Mouse (Mus musculus) naive thymus-derived CD4-positive, alpha-beta T cell, adult 5 months (primary cell): ENCODE results near the gene Gm5901. TPM values are rescaled to one million over a fixed set of nuclear protein-coding genes. Genes with fewer than 3 reads are reported as not detected.

ENCODE experiments used
- polyA plus RNA-seq: library from polyadenylated mRNA; unstranded; fragments of 100-300 nt; shearing (Covaris generic); gene quantifications from one replicate; pipeline ENCODE4 v1.2.1, GENCODE M21; 2017

Gene Gm5901
- not detected for polyA plus RNA-seq

GRCm38 (mm10) chr7:105374866-105375265 is at the start of gene Gm5901:
Gene Gm5901 (plus strand): TSS chr7:105375038.

GRCm38 (mm10) chr7:105334004-105334403 is 40.8 kb upstream of the Gm5901 start, which contains the start of gene Olfr690:
Gene Olfr690 (minus strand): TSS chr7:105334104.

GRCm38 (mm10) chr7:105342170-105342569 is 32.7 kb upstream of the Gm5901 start, which contains the start of gene Olfr691:
Gene Olfr691 (minus strand): TSS chr7:105342270.

DNA sequence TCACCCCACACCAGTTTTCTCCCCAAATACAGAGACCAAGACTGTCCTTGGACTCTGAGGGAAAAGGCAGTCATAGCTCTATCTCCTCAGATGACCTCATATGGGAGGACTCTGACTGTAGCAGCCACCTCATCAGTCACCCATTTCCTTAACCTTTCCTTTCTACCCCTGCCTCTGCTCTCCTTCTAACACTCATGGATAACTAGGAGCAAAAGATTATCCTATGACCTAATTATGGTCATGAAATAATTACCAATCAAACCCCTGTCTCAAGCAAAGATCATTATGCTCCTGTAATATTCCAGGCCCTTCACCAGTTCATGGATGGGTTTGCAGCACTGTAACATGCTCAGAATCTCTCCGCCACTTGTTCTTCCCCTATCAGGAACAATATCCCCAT is 6.9 kb upstream of the Gm5901 start, which contains the start of gene Olfr692:
TSS of gene Olfr692 (plus strand) at position 301 of the 400 bp plus-strand sequence.

DNA sequence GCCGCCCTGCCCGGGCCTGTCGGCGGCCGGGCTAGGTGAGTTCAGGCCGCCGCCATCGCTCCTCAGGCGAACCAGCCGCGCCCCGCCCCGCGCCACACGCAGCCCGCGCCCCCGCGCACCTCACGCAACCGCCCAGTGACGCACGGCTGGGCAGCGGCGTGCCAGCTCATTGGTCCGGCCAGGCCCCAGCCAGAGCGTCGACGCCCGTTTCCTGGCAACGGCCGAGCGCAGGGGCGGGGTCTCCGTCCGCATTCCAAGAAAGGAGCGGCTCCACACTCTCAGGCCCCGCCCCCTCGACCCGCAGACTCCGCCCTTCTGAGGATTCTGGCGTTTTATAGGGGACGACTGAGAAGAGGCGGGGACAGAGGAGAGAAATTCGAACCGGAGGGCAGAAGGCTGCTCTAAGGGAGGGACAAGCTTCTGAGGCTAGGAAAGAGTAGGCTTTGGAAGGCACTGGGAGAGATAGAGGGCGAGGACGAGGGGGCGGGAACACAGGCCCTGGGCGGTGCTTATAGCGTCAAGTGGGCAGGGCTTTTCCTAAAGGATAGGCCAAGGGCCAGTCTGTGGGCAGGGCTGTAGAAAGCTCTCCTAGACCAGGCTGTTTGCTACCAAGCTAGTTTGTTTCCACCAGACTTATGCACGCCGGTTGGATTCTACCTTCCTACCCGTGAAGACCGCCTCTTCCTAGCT is 25.2 kb downstream of the Gm5901 start, which contains the start of gene Fam160a2:
TSS of gene Fam160a2 (minus strand) at position 120 of the 690 bp plus-strand sequence.

GRCm38 (mm10) chr7:105404268-105404667 is 29.4 kb downstream of the Gm5901 start, which contains the start of gene Cnga4:
Gene Cnga4 (plus strand): TSS chr7:105404568.

GRCm38 (mm10) chr7:105425424-105426043 is 50.7 kb downstream of the Gm5901 start, which contains the start of gene Cckbr:
Gene Cckbr (plus strand): TSS chr7:105425731.

Other genes with a start within 250 kb of the Gm5901 start
- gene Olfr683, start 228.0 kb upstream of the Gm5901 start, polyA plus RNA-seq, result not detected
- not detected for gene Olfr684, start 211.4 kb upstream of the Gm5901 start, polyA plus RNA-seq
- not detected for gene Olfr685, start 189.0 kb upstream of the Gm5901 start, polyA plus RNA-seq
- not detected for gene Olfr686, start 167.6 kb upstream of the Gm5901 start, polyA plus RNA-seq
- not detected for gene Olfr688, start 86.9 kb upstream of the Gm5901 start, polyA plus RNA-seq
- 0.06 TPM for gene Olfr689, start 63.9 kb upstream of the Gm5901 start, polyA plus RNA-seq
- not detected for gene Olfr690, start 40.9 kb upstream of the Gm5901 start, polyA plus RNA-seq
- not detected for gene Olfr691, start 32.8 kb upstream of the Gm5901 start, polyA plus RNA-seq
- not detected for gene Olfr692, start 6.8 kb upstream of the Gm5901 start, polyA plus RNA-seq
- gene Fam160a2, start 25.0 kb downstream of the Gm5901 start, polyA plus RNA-seq, result 32.2 TPM
- gene Cnga4, start 29.5 kb downstream of the Gm5901 start, polyA plus RNA-seq, result not detected
- gene Cckbr, start 50.7 kb downstream of the Gm5901 start, polyA plus RNA-seq, result not detected
- gene Cavin3, start 107.3 kb downstream of the Gm5901 start, polyA plus RNA-seq, result not detected
- gene Smpd1, start 179.3 kb downstream of the Gm5901 start, polyA plus RNA-seq, result 16.7 TPM
- 1.8 TPM for gene Apbb1, start 206.6 kb downstream of the Gm5901 start, polyA plus RNA-seq
- not detected for gene Hpx, start 225.1 kb downstream of the Gm5901 start, polyA plus RNA-seq